Mouse (Mus musculus) thymus, adult 2 months (tissue): ENCODE results near the gene P2ry12. TPM values are rescaled to one million over a fixed set of nuclear protein-coding genes. Genes with fewer than 3 reads are reported as not detected.

Source experiments
- DNase-seq: peaks from one replicate; pipeline ENCODE4 v3.0.0; 2021
- H3K27ac ChIP-seq: fragments of 200-500 bp; 2 replicates; pipeline ENCODE4 v1.5.1; 2012; ENCODE audit warnings: low read length, control low read depth; ENCODE audit not compliant: control insufficient read depth, insufficient read depth
- H3K27me3 ChIP-seq: fragments of 200-500 bp; 2 replicates; pipeline ENCODE4 v1.6.1; 2012; ENCODE audit warnings: mild to moderate bottlenecking, low read length, moderate library complexity, mixed read lengths; ENCODE audit not compliant: control insufficient read depth, insufficient read depth
- H3K36me3 ChIP-seq: fragments of 200-500 bp; 2 replicates; pipeline ENCODE4 v1.6.1; 2012; ENCODE audit warnings: mild to moderate bottlenecking, low read length, moderate library complexity; ENCODE audit not compliant: control insufficient read depth, insufficient read depth
- H3K4me1 ChIP-seq: fragments of 200-500 bp; replicated peaks from 2 replicates; pipeline ENCODE4 v1.6.1; 2012; ENCODE audit warnings: low read length; ENCODE audit not compliant: control insufficient read depth, insufficient read depth
- H3K4me3 ChIP-seq: fragments of 200-500 bp; 2 replicates; pipeline ENCODE4 v1.5.1; 2012; ENCODE audit warnings: mild to moderate bottlenecking, low read length, control low read depth, moderate library complexity; ENCODE audit not compliant: control insufficient read depth, insufficient read depth
- CTCF ChIP-seq: fragments of 200-500 bp; IDR thresholded peaks from 2 replicates; pipeline ENCODE4 v1.5.1; 2012; ENCODE audit warnings: mild to moderate bottlenecking, control low read depth, low read length, moderate library complexity, borderline replicate concordance; ENCODE audit not compliant: control insufficient read depth, poor library complexity, insufficient read depth; ENCODE audit errors: extremely low read depth
- POLR2A ChIP-seq: fragments of 200-500 bp; IDR thresholded peaks from 2 replicates; pipeline ENCODE4 v1.6.1; 2012; ENCODE audit warnings: mild to moderate bottlenecking, low read length, control low read depth, moderate library complexity; ENCODE audit not compliant: control insufficient read depth, poor library complexity, insufficient read depth; ENCODE audit errors: extremely low read depth
- WGBS: fragments of 180-500 bp; shearing (Covaris S2); methylation state at CpG from one replicate; pipeline ENCODE4 v1.1.7; 2018; 5-methylcytosine and 5-hydroxymethylcytosine counted together
- polyA plus RNA-seq: library from polyadenylated mRNA; depleted of rRNA; stranded (reverse); fragments of >200 nt; gene quantifications from 2 replicates; pipeline ENCODE4 v1.2.3, GENCODE M21; 2012

P2ry12 gene
- polyA plus RNA-seq, 1 experiment = 15.7 TPM

DNA sequence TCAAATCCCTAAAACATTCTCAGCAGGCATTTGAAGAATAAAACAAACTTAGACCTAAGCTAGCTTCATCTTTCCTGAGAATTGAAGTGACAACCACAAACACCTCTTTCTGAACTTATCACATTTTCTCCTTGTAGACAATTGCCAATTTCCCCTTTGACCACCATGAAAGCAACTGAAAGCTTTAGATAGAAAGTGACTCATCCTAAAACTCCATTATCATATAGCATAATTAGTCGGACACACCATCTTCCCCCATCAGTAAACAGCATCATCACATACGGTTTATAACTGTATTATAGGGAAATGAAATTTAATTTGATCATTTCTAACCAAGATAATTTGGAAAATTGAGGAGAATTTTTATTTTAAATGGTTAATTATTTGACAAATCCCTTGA lies 40.4 kb downstream of the P2ry12 start:
- no peak for DNase-seq
- H3K4me1 ChIP-seq = peaks cover 2% of the 10 kb centered on the region
- H3K36me3 ChIP-seq = no peaks in the 10 kb centered on the region
- no peak overlapping the region for H3K4me3 ChIP-seq
- WGBS = 92% methylated on average over 2 of the region's 2 CpGs
- no peaks in the 10 kb centered on the region for H3K27me3 ChIP-seq
- H3K27ac ChIP-seq = no peak overlapping the region
- no peak for TF ChIP-seq POLR2A
- TF ChIP-seq CTCF = no peak

DNA sequence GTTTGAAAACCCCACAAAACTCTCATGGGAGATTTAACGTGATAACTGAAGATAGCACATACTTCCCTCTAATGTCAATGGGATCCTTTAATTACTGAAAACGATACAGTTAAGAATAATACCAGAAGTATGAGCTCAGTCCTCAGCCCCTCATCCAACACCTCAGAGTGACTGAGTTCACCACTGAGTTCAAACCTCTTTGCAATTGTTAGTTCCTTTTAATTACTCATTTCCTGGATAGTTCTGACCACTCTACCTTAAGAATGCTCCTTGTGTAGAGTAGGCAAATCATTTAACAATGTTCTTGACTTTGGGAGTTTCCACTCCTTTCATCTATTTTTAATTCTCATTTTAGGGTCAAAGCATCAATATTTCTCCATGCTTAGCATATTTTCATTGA lies 43.3 kb downstream of the P2ry12 start:
- H3K4me3 ChIP-seq = no peak overlapping the region
- DNase-seq = no peak
- H3K36me3 ChIP-seq = no peaks in the 10 kb centered on the region
- no peaks in the 10 kb centered on the region for H3K27me3 ChIP-seq
- no peak overlapping the region for H3K27ac ChIP-seq
- H3K4me1 ChIP-seq = peaks cover under 1% of the 10 kb centered on the region; the same call in 1 of the 2 replicates
- 60% methylated on average over 2 of the region's 2 CpGs for WGBS
- TF ChIP-seq CTCF = no peak
- no peak for TF ChIP-seq POLR2A

DNA sequence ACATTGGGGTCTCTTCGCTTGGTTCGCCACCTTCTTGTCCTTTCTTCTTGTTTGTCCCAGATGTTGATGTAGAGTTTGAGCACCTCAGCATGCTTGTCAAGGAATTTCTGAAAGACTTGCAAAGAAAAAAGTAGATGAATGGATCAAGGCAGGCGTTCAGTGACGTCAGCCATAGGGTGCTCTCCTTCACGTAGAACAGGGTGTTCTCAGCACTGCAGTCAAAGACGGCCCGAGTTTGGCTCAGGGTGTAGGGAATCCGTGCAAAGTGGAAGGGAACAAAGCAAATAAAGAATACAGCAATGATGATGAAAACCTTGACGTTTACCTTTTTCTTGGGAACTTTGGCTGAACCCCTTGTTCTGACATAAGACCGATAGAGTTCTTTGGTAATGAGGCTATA lies 45.5 kb downstream of the P2ry12 start:
- H3K36me3 ChIP-seq = no peaks in the 10 kb centered on the region
- no peak overlapping the region for H3K4me3 ChIP-seq
- H3K4me1 ChIP-seq = no peaks in the 10 kb centered on the region
- 96% methylated on average over 10 of the region's 10 CpGs for WGBS
- no peaks in the 10 kb centered on the region for H3K27me3 ChIP-seq
- no peak overlapping the region for H3K27ac ChIP-seq
- no peak for DNase-seq
- TF ChIP-seq CTCF (no peak), POLR2A (no peak)

DNA sequence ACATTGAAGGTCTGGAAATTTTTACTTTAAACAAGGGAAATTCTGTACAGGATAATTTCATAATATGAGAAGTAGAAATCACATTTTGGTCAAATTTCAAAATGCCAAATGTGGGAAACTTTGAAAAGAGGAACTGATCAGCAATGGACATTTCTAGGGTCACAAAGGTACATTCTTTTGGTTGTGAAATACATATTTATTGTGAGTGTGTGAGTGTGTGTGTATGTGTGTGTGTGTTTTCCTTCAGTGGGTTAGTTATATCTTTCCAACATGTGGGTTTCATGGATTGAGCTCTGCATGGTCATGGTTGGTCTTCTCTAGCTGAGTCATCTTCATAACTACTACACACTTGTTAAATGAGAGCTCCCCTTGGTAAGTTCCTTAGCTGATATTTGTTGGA lies 50.3 kb downstream of the P2ry12 start:
- Histone ChIP-seq H3K4me1 (peaks cover 4% of the 10 kb centered on the region), H3K4me3 (no peak overlapping the region), H3K36me3 (no peaks in the 10 kb centered on the region), H3K27ac (no peak overlapping the region), H3K27me3 (no peaks in the 10 kb centered on the region)
- no peak for DNase-seq
- no peak for TF ChIP-seq POLR2A

DNA sequence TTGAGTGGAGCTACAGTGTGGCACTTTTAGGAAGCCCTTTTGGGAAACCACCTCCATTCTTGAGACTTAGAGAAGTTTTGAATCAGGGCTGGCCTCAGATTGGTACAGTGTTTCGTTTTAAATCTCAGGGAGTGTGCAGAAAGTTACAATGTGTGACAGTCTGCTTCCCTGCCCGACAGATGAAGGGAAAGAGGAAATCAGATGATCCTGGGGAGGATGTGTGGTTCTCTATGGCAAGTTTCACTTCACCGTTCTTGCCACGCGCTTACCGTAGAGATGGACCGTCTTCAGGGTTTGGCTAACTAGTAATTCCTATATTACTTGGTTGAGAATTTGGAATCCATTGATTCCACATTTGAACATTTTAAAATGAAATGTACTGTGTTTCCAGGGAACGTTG lies 50.9 kb downstream of the P2ry12 start:
- 35% methylated on average over 8 of the region's 8 CpGs for WGBS
- Histone ChIP-seq H3K4me3 (no peak overlapping the region), H3K27ac (no peak overlapping the region), H3K4me1 (peaks cover 4% of the 10 kb centered on the region), H3K27me3 (no peaks in the 10 kb centered on the region), H3K36me3 (no peaks in the 10 kb centered on the region)
- TF ChIP-seq POLR2A = no peak
- TF ChIP-seq CTCF = no peak
- DNase-seq = no peak

DNA sequence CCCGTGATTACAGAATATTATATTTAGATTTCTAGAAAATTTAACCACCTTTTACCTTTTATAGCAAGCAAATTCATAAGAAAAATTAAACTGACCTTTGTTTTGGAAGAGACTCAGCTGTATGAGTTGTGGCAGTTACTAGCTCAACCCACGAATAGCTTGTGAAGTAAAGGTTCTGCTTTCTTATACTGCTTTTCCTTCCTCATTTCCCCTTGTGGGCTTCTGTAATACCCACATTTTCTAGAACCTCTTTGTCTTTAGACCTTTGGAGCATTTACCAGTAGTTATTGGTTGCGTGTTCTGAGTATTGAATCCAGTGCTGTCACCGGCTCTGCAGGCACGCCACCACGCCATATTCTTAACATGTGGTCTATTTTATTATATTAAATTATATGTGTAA lies 51.9 kb downstream of the P2ry12 start, which contains the start of gene P2ry13:
P2ry13 (minus strand) TSS at position 156 of the 400 bp plus-strand sequence.
- peak within 1 kb of the TSS; percentile 29 for H3K27ac ChIP-seq

DNA sequence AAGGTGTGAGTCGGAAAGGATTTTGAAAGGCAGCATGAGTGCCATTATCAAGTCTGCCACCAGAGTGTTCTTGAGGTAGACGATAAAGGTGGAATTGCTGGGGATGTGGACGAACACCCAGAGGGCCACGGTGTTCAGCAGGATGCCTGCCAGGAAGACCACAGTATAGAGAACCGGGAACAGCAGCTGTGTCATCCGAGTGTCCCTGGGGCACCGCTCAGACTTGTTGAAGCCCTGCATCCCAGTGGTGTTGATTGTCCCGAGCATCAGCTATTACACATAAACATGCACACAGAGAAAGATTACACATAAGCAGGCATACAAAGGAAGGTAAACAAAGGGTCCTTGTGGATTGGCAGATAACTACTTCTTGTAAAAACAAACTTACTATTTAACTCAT lies 52.6 kb downstream of the P2ry12 start:
- Histone ChIP-seq H3K36me3 (no peaks in the 10 kb centered on the region), H3K4me1 (peaks cover 11% of the 10 kb centered on the region), H3K27ac (peak overlapping the region; percentile 29; the same call in 1 of the 2 replicates), H3K27me3 (no peaks in the 10 kb centered on the region), H3K4me3 (no peak overlapping the region)
- no peak for DNase-seq
- TF ChIP-seq CTCF = no peak
- TF ChIP-seq POLR2A = no peak
- 75% methylated on average over 8 of the region's 8 CpGs for WGBS

More for the DNA sequence above, 51.9 kb downstream of the P2ry12 start, which contains the start of gene P2ry13:
- TF ChIP-seq CTCF (no peak), POLR2A (no peak)
- H3K27me3 ChIP-seq = no peaks in the 10 kb centered on the region
- H3K4me1 ChIP-seq = peaks cover 6% of the 10 kb centered on the region
- WGBS = 57% methylated on average over 6 of the region's 6 CpGs
- no peak for DNase-seq
- H3K36me3 ChIP-seq = no peaks in the 10 kb centered on the region
- H3K4me3 ChIP-seq = no peak within 1 kb of the TSS
